Mouse (Mus musculus): ENCODE measurements around the gene Rabgap1.
"Not testable (repeated sequence)": the region's sequence is repeated elsewhere in the genome, so short reads cannot be mapped to it uniquely, and the experiment has no call there.

Gene Rabgap1

DNA sequence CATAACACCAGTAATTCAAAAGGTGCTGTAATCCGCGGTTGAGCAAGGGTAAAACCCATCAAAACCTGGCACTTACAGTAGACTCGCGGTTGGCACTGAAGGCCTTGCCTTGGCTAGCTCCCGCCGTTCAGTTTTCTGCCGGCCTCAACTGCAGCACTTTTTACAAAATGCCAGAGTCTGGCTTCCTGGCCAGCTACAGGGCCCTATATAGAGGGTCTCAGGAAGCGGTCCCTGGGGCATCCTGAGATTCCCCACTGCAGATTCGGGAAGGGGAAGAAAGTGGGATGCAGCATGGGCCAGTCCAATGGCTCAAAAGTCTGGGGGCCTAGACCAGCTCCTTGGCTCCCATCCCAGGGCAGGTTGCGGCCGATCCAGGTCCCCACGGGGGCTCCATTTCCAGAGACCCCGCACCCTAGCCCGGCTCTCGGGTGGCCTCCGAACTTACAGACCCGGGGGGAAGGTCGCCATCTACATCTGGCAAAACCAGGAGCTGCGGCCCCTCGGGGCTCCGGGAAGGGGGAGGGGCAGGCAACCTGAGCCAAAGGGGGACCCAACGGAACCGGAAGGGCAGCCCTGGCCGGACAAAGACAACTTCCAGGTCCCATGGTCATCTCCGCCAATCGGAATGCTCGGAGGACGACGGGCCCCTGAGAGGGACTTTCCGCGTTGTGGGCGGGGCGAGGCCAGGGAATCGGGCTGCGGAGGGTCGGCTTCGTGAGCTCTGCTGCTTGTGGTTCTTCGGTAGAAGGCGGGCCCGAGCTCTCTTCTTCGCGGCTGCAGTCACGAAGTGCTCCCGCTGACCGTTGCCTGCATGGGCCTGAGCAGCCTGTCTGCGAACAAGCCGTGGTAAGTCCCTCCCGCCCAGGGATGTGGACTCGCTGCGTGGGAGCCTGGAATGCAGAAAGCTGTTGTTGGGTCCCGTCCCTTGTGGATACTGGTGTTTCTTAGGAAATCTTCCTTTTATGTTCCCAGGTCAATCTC is at the start of gene Rabgap1, which contains the start of the genes Zbtb26 and Zbtb6:
Rabgap1 (plus strand) TSS at position 669 of the 981 bp plus-strand sequence.
Zbtb26 (minus strand) TSS at position 525 of the 981 bp plus-strand sequence.
Zbtb6 (minus strand) TSS at position 561 of the 981 bp plus-strand sequence.
- DNase-seq (ENCODE audit: low read depth, low spot score), result peak; percentile 82

DNA sequence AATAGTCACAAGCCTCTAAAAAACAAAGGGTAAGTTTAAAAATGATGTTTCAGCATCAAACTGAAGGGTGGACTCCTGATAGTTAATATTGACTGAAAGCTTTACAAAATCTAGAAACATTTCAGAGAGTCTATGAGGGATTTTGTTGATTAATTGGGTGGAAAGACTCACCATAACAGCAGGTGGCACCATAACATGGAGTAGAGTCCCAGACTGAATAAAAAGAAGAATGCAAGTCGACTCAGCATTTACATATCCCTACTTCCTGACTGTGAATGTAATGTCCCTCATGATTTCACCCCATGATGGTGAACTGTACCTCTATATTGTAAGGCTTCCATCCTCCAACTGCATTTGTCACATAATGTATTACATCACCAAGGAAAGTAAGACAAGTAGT is 47.5 kb upstream of the Rabgap1 start:
- DNase-seq (ENCODE audit: low read depth, low spot score), result no peak

DNA sequence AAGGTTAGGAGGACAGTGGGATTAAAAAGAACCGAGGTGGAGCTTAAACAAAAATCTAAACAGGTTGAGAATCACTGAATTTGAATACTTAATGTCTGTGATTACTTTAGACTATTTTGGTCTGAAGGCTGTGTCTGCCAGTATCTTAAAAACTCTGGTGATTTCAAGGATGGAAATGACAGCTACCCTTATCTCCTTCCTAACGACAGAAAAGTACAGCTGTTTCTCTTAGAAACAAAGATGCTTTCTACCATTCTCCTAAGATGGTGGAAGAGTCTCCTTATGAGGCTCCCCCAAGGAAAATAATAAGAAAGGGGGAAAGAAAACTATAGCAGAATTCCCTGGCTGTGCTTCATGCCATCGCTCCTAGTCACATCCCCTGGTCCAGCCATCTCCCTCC is 21.2 kb upstream of the Rabgap1 start:
- DNase-seq (ENCODE audit: low read depth, low spot score), result no peak

DNA sequence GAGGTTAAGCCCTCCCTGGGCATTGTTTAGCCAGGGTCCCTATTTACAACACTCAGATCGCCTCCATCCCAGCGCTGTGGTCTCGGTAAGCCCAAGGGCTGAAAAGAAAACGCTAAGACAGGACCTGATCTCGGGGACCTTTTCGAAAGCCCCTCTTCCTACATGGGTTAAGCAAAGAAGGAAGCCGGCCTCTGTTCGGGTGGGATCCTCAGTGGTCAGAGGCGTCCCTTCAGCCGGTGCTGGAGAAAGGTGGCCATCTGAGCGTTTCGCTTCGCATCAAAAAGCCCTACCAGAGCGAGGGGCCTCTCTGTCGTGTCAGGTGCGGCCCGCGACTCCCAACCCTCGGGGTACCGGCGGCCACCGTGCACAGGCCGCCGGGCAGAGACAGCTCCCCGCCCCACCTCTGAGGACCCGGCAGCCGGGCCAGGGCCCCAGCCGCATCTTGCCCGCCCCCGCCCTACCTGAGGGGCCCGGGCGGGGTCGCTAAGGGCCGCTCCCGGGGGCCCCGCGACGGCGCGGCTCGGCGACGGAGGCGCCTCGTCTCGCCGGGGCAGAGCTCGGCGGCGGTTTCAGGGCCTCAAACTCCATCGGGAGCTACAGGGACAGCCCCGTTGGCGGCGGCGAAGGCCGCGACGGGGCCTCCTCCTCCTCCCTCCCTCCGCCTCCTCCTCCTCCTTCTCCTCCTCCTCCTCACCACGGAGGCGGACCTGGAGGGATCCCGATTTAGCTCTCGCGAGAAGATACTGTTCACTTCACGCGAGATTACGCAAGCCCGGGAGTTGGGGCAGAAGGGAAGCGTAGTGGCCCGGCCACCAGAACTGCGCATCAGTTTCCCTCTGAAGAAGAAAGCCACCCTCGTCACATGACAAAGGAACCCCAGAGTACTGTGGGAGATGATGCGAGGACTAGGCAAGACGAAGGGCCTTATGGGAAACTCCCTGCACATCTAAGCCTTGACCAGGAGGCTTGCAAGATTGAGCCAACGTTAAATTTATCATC is 20.5 kb upstream of the Rabgap1 start, which contains the start of gene Rc3h2:
Rc3h2 (minus strand) TSS at position 598 of the 999 bp plus-strand sequence.
- DNase-seq (ENCODE audit: low read depth, low spot score), result peak; percentile 88

DNA sequence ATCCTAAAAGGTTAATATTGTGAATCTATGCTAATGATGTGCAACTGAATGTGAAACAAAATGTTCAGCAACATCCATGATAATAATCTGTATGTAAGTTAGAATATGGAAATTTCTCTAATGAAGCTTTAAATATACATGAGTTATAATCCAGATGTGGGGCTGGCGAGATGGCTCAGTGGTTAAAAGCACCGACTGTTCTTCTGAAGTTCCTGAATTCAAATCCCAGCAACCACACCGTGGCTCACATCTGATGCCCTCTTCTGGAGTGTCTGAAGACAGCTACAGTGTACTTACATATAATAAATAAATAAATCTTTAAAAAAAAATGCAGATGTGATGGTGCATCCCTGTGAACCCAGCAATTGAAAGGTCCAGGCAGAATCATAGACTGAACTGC is 19.4 kb upstream of the Rabgap1 start:
- no peak for DNase-seq (ENCODE audit: low read depth, low spot score)

DNA sequence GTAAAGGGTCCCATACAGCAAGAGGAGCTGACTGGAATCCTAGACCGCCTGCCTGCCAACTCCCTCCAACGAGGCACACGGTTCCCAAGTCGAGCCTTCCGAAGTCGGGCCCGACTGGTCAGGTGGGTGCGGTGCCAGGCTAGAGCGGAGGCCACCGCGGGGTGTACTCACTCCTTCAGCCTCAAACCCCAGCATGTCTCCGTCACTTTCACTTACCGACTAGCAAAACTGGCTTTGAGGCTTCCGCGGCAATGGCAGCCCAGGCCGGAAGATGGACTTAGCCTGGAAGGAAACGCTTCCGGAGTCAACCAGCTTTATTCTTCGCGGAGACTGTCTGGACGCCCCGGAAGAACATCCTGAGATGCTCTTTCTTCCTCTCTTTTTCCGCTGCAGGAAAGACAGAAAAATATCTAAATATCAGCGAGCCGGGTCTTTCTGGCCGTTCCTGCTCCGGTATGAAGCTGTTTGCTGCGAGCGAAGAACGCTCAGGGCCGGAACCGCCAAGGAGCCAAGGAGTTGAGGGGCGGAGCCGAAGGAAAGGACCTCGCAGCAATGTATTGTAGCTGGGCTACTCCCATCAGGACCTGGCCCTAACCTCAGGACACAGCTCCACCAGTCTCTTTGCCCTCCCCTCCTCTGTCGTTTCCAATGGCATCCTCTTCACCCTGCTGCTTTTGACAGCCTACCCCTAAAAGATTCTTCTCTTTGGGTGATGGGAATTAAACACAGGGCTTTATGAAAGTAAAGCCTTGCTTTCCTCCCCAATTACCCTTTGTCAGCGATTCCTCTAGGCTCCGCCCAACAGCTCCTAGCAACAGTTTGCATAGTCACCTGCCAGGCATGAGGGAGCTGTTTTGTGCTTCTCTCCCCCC is 12.2 kb upstream of the Rabgap1 start:
- peak; percentile 84 for DNase-seq (ENCODE audit: low read depth, low spot score)

DNA sequence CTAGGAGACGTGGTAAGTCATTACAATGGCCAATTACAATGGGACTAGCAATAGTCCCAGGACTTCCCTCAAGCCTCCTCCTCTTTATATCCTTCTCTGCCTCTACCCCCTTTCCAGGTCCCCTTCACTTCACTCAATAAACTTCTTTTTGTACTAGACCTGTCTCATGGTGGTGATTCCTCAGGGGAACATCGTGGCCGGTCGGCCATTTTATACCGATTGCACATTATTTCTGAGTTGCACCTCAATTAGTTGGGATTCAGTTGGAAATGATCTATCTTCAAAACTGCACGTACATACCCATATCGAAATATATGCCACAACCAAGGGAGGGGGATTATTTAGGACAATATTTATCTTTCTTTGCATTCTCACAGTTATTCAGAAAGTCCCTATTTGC is 11.5 kb upstream of the Rabgap1 start:
- DNase-seq (ENCODE audit: low read depth, low spot score), result no peak

DNA sequence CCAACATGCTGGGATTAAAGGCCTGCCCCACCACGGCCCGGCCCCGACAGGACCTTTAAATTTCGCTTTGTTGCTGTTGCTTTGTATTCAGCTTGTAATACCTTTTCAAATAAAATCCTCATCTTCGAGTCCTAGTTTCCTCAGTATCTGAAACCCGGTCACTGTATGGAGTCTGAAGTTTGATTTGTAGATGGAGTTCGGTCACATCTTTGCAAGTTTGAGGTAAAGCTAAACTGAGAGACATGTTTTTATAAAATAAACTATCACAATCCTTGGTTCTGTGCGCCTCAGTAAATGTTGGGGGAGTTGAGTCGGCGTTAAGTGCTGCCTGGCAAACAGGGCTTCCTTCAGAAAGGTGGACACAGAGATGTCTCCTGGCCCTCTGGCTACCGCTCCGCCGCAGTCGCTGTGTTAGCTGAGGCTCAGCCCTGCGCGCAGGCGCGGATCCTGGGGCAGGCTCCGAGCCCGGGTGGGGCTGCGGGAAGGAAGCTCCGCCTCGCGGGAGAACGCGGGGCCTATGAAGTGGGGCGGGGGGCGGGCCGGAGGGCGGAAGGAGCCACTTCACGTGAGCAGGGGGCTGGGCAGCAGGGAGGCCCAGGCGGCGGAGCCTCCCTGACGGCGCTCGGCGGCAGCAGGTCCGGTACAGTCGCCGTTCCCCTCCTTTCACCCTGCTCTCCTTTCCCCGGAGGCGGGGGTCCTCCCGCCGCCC is 8.7 kb downstream of the Rabgap1 start:
- peak; percentile 85 for DNase-seq (ENCODE audit: low read depth, low spot score)

DNA sequence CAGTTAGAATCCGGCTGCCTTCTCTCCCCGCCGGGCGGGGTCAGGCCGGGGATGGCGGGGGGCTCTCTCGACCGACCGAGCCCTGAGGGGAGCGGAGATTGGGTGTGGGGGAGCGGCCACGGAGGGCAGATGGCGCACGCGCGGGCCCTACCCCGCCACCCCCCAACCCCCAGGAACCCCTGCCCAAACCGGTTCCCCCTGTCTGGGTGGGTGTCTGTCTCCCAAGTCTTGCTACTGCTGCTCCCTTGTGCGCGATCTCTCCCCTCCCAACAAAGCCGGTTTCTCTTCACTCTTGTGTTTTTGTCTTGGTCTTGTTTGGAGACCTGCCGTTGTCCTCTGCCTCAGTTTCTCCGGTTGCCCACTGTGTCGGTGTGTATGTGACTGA is 9.3 kb downstream of the Rabgap1 start:
- DNase-seq (ENCODE audit: low read depth, low spot score), result no peak

DNA sequence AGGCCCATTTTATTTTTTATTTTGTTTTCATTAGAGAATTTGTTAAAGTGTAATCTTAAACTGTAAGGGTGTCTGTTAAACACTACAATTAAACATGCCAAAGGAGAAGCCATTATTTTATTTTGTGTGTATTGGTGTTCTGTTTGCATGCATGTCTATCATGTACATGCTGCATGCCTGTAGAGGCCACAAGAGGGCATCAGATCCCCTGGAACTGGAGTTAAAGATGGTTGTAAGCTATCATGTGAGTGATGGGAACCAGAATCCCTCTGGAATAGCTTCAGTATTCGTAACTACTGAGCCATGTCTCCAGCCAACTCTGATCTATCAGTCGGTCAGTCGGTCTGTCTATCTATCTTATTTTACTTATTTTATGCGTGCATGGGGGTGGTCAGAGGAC is 17.6 kb downstream of the Rabgap1 start:
- no peak for DNase-seq (ENCODE audit: low read depth, low spot score)

DNA sequence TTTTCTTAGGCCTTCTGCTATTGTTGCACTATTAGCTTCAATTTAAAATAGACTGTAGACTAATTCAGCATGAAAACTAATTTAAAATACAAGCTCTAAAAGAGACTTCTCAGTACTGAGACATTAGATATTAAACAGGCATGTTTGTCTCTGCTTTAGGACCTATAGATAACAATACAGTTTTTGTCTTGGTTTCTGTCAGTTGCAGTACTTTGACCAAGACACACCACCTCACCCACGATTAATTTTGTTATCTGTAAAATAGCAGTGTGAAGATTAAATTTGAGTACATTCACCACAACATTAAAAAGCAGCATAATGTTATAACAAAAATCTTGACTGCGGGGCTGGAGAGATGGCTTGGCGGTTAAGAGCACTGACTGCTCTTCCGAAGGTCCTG is 23.2 kb downstream of the Rabgap1 start:
- no peak for DNase-seq (ENCODE audit: low read depth, low spot score)

DNA sequence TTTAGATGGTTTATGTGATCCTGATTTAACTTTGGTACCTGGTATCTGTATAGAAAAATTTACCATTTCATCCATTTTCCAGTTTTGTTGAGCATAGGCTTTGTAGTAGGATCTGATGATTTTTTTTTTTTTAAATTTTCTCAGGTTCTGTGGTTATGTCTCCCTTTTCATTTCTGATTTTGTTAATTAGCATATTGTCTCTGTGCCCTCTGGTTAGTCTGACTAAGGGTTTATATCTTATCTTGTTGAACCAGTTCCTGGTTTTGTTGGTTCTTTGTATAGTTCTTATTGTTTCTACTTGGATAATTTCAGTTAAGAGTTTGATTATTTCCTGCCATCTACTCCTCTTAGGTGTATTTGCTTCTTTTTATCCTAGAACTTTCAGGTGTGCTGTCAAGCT is 36.5 kb downstream of the Rabgap1 start:
- DNase-seq (ENCODE audit: low read depth, low spot score), result no peak

DNA sequence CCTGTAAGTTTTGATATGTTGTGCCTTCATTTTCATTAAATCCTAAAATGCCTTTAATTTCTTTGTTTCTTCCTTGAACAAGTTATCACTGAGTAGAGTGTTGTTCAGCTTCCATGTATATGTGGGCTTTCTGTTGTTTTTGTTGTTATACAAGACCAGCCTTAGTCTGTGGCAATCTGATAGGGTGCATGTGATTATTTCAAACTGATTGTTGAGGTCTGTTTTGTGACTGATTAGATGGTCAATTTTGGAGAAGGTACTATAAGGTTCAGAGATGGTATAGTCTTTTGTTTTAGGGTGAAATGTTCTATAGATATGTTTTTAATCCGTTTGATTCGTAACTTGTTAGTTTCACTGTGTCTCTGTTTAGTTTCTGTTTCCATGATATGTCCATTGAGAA is 37.0 kb downstream of the Rabgap1 start:
- no peak for DNase-seq (ENCODE audit: low read depth, low spot score)

DNA sequence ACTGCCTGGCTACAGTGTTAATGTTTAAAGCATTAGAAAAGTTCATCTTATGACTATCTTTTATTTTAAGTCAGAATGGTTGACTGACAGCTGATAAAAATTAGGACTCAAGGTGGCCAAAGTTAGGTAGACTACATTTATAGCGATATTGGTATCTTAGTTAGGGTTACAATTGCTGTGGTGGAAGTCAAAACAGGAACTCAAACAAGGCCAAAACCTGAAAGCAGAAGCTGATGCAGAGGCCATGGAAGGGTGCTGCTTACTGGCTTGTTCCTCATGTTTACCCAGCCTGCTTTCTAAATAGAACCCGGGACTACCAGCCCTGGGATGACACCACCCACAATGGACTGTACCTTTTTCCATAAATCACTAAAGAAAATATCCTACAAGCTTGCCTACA is 41.1 kb downstream of the Rabgap1 start:
- no peak for DNase-seq (ENCODE audit: low read depth, low spot score)

DNA sequence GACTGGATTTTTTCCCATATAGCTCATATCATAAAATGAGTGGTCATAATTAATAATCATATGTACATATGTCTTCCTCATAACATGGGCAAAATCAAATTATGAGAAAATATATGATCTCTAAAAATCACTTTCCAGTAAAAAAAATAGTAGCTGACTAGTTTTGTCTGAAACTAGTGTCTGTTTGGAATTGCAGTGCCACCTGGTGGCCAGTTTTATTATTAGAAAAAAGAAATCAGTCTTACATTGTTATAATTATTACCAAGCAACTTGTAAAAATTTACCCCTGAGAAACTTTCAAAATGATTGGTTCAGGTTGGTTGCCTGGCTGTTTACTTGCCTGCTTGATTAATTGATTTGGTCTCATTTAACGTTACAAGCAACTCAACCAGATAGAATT is 42.3 kb downstream of the Rabgap1 start:
- DNase-seq (ENCODE audit: low read depth, low spot score), result peak; percentile 23

DNA sequence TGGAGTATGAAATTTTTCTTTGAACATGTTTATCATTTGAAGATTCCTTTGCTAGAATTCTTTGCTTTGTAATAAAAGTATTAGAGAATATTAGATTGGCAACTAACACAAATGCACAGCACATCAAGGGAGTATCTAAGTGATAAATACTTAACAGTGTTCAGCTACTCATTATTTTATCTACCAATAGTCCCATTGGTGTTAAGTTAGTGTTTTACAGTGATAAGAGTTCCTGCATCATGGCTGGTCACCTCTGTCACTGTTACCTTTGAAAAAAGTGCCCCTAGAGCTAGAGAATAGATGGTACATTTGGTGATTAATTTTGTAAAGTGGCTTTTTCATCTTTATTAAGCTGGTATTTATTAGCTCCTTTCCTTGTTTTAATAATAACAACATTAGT is 43.3 kb downstream of the Rabgap1 start:
- no peak for DNase-seq (ENCODE audit: low read depth, low spot score)

DNA sequence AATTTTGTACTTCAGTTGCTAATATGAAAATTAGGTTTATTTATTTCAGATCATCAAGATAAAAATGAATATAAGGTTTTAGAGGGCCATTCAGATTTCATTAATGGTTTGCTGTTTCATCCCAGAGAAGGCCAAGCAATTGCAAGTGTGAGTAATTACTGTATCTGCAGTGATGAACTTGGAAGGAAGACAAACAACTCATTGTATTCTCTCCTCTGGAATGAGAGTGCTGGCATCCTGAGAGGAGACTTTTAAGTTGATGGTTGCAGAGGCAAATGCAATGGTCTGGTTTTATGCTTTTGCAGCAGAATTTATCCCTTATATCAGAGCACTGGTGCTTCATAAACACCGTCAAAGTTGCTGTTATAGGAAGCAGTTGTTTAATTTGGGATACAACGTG is 45.9 kb downstream of the Rabgap1 start:
- DNase-seq (ENCODE audit: low read depth, low spot score), result no peak

DNA sequence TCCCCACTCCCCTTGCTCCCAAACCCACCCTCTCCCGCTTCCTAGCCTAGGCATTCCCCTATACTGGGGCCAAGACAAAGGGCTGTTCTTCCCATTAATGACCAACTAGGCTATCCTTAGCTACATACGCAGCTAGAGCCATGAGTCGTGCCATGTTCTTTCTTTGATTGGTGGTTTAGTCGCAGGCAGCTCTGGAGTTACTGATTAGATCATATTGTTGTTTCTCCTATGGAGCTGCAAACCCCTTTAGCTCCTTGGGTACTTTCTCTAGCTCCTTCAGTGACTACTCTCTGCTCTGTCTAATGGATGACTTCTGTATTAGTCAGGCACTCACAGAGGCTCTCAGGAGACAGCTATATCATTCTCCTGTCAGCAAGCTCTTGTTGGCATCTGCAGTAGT is 54.2 kb downstream of the Rabgap1 start:
- DNase-seq (ENCODE audit: low read depth, low spot score), result no peak

DNA sequence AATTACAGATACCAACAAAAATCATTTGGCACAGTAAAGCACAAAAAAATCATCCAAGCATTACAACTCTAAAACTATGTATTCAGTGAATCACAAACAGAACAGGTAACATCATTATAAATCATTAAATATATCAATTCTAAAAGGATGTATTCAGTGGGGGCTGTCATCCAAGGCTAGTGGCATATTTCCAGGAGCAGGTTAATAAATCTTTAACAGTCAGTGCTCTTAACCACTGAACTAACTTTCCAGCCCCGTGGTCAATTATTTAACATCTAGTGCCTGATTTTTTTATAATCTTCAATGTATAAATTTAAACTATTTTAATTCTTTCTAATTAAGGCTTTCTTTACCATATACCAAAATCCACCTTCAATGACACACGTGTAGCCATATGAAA is 62.8 kb downstream of the Rabgap1 start:
- not testable (repeated sequence) for DNase-seq (ENCODE audit: low read depth, low spot score)
